Mouse (Mus musculus) embryonic facial prominence, embryonic 15.5 days (tissue): ENCODE measurements around the gene Tbck. TPM values are rescaled to one million over a fixed set of nuclear protein-coding genes. Genes with fewer than 3 reads are reported as not detected.

Experiments
- polyA plus RNA-seq: library from polyadenylated mRNA; unstranded; fragments of >200 nt; fragmentation: Nextera tagmentation; extraction: Ambion mirVana; gene quantifications from 2 replicates; pipeline ENCODE4 v1.2.1, GENCODE M21; 2015

The Tbck gene
- polyA plus RNA-seq, 1 experiment from 2014 or later = 25.0 TPM

Other genes starting within 250 kb of the Tbck start
- not detected in 2 replicates for gene Gimd1, start 54.3 kb upstream of the Tbck start, polyA plus RNA-seq
- 62.0 and 65.7 TPM in 2 replicates for gene Aimp1, start 226 bp downstream of the Tbck start, polyA plus RNA-seq